Mouse (Mus musculus) forebrain, embryonic 12.5 days (tissue): Measurements from ENCODE around the gene Fam174a. TPM values are rescaled to one million over a fixed set of nuclear protein-coding genes. Genes with fewer than 3 reads are reported as not detected.

ENCODE experiments used
- ATAC-seq: fragments of 200-750 bp; cut with Nextera tagmentation; 2 replicates; pipeline ENCODE4 v1.8.0; 2017; ENCODE audit warnings: moderate TSS enrichment; ENCODE audit not compliant: low FRiP score
- H3K27ac ChIP-seq: fragments of 300-500 bp; sonication (generic); 2 replicates; pipeline ENCODE4 v1.5.1; 2016; ENCODE audit warnings: mild to moderate bottlenecking
- H3K27me3 ChIP-seq: fragments of 300-500 bp; sonication (generic); 2 replicates; pipeline ENCODE4 v1.6.1; 2016; ENCODE audit warnings: mild to moderate bottlenecking
- H3K36me3 ChIP-seq: fragments of 300-500 bp; sonication (generic); replicated peaks from 2 replicates; pipeline ENCODE4 v1.6.1; 2016; ENCODE audit warnings: mild to moderate bottlenecking
- H3K4me1 ChIP-seq: fragments of 300-500 bp; sonication (generic); 2 replicates; pipeline ENCODE4 v1.6.1; 2016
- H3K4me2 ChIP-seq: fragments of 300-500 bp; sonication (generic); 2 replicates; pipeline ENCODE4 v1.6.1; 2016; ENCODE audit warnings: mild to moderate bottlenecking, moderate library complexity
- H3K4me3 ChIP-seq: fragments of 300-500 bp; sonication (generic); replicated peaks from 2 replicates; pipeline ENCODE4 v1.5.1; 2016; ENCODE audit warnings: mild to moderate bottlenecking
- H3K9ac ChIP-seq: fragments of 300-500 bp; sonication (generic); 2 replicates; pipeline ENCODE4 v1.6.1; 2016; ENCODE audit warnings: mild to moderate bottlenecking
- H3K9me3 ChIP-seq: fragments of 300-500 bp; sonication (generic); 2 replicates; pipeline ENCODE4 v1.6.1; 2016
- WGBS: fragments of 180-500 bp; shearing (Covaris S2); methylation state at CpG from one replicate; pipeline ENCODE4 v1.1.7; 2016; 5-methylcytosine and 5-hydroxymethylcytosine counted together
- polyA plus RNA-seq: library from polyadenylated mRNA; unstranded; fragments of >200 nt; fragmentation: Nextera tagmentation; extraction: Ambion mirVana; gene quantifications from 2 replicates; pipeline ENCODE4 v1.2.1, GENCODE M21; 2016

Fam174a gene
- polyA plus RNA-seq, 1 experiment from 2014 or later: 19.8 TPM

DNA sequence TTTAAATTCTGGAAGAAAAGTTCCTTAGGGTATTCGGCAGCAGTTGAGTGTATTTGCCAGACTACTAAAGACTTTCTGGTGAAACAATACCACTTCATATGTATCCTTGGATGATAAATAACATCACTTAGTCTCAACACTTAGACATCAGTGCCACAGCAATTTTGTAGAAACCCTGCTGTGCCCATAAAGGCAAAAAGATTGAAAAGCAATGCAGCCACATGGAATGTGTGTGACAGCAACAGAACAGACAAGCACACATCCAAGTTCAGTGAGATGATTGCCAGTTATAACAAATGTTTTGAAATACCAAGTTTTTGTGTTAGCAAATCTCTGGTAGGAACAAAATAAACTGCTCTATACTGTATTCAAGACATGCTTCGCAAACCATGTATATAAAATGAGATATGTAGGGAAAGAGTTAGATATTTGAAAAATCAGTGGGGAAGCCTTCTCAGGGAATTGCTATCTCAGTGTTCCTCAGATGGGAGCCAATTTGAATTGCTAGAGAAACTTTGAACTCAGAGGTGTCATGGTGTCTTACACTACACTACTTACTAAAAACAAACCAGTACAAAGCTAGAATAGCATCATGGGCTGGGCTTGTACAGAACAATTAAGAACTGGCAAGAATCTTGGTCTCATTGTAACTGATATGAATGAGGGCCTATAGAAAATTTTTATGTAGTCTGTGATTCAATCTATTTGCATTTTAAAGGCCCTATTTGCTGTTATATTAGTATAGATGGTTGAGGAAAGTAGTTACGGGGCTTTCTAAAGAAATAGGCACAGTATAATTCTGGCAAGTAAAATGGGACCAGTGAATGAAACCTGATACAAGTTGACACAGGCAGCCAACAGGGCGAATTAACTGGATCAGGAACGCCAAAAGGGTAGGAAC is 30.4 kb downstream of the Fam174a start:
- 61% methylated on average over 5 of the region's 5 CpGs for WGBS
- Histone ChIP-seq H3K27ac (no peak overlapping the region), H3K9me3 (no peaks in the 10 kb centered on the region), H3K27me3 (no peaks in the 10 kb centered on the region), H3K4me3 (no peak overlapping the region), H3K36me3 (no peaks in the 10 kb centered on the region), H3K4me2 (no peak overlapping the region), H3K4me1 (no peaks in the 10 kb centered on the region), H3K9ac (no peak overlapping the region)
- no peak for ATAC-seq

DNA sequence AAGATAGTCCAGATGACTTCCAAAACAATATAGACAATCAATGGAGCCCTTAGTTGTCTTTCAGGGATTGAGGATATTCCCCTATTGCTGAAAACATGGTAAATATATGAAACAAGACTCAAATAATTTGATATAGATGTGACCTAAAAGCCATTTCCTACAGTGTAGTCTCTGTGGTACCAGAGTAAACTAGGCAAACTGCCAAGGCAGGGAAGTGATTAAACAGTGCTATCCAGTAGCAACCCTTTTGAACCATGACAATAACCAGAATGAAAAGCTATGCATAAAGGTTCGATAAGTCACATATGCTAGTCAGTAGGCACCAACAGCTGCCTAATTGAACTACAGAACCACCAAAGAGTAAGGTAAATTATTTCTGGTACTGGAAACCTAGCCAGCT is 40.7 kb downstream of the Fam174a start:
- H3K9ac ChIP-seq: no peak overlapping the region
- no peak overlapping the region for H3K4me3 ChIP-seq
- ATAC-seq: no peak
- H3K27ac ChIP-seq: no peak overlapping the region
- no peaks in the 10 kb centered on the region for H3K27me3 ChIP-seq
- no peaks in the 10 kb centered on the region for H3K4me1 ChIP-seq
- 96% methylated on average over 1 of the region's 1 CpGs for WGBS
- H3K9me3 ChIP-seq: no peaks in the 10 kb centered on the region
- no peaks in the 10 kb centered on the region for H3K36me3 ChIP-seq
- no peak overlapping the region for H3K4me2 ChIP-seq

DNA sequence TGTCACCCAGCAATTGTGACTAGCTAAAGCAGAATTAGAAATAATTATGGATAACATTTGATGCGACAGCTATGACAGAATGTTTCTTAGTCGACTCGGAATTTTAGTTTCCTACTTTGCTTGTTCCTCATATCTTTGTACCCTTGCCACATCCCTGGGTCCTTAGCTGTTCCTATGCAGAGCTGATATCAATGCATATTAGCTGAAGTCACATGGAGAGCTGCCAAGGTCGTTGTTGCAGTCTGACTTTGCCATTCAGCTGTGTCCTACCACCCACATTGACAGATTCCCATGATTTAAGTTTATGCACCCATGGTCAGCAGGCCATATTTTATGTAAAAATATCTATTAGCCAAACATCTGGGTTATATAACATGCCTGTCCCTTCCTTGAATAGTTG is 43.5 kb downstream of the Fam174a start:
- no peak overlapping the region for H3K27ac ChIP-seq
- H3K4me2 ChIP-seq: no peak overlapping the region
- no peaks in the 10 kb centered on the region for H3K27me3 ChIP-seq
- 80% methylated on average over 4 of the region's 4 CpGs for WGBS
- H3K4me3 ChIP-seq: no peak overlapping the region
- no peak overlapping the region for H3K9ac ChIP-seq
- H3K4me1 ChIP-seq: no peaks in the 10 kb centered on the region
- no peaks in the 10 kb centered on the region for H3K36me3 ChIP-seq
- no peaks in the 10 kb centered on the region for H3K9me3 ChIP-seq
- no peak for ATAC-seq

DNA sequence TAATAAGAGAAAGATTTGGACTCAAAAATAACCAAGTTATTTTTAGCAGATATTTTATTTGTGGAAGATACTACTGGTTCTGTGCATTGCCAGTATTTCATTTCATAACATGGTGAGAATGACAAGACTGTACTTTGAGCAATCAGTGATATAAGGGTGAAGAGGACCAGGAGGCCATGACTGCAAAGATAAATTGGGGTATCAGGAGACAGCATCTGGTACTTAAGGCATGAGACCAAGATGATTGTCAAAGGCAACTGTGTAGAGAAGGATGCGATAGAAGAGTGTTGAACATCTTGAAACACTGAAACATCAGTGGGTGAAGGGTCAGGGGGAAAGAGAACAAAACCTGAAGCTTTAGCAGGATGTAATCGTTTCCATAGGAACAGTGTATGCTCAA is 50.3 kb downstream of the Fam174a start:
- 82% methylated on average over 2 of the region's 2 CpGs for WGBS
- ATAC-seq: no peak
- Histone ChIP-seq H3K4me3 (no peak overlapping the region), H3K4me1 (no peaks in the 10 kb centered on the region), H3K27ac (no peak overlapping the region), H3K27me3 (no peaks in the 10 kb centered on the region), H3K9me3 (no peaks in the 10 kb centered on the region), H3K36me3 (no peaks in the 10 kb centered on the region), H3K9ac (no peak overlapping the region), H3K4me2 (no peak overlapping the region)

DNA sequence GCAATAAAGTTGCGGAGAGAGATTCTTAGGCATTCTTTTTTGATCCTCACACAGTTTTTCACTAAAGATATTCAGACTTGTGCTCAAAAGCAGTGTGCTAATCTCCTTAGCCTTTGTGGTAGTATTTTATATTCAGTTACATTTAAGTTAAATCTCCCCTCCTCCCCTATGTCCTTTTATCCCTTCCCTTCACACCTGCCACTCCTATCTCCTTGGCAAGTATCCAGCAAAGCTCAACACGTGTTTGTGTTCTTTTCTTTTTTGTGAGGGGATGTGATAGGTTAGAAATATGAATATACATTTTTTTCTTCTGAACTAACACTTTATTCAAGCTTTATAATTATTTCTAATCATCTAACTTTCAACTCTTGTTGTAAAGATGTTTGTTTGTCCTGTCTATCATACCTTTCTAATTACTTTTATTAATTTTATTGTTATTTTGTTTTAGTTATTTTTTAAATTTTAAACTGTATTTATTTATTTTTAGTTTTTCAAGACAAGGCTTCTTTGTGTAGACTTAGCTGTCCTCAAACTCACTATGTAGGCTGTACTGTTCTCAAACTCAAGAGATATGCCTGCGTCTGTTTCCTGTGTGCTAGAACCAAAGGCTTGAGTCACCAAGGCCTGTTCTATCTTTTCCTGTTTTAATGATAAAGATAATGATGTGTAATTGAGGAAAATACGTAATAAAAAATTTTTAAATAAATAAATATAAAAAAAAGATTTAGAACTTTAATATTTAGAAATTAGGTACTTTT is 53.4 kb downstream of the Fam174a start:
- no peak overlapping the region for H3K4me2 ChIP-seq
- H3K4me3 ChIP-seq: no peak overlapping the region
- no peaks in the 10 kb centered on the region for H3K9me3 ChIP-seq
- H3K27ac ChIP-seq: no peak overlapping the region
- no peaks in the 10 kb centered on the region for H3K36me3 ChIP-seq
- H3K9ac ChIP-seq: no peak overlapping the region
- no peaks in the 10 kb centered on the region for H3K4me1 ChIP-seq
- no peaks in the 10 kb centered on the region for H3K27me3 ChIP-seq
- ATAC-seq: peak; percentile 55; the same call in 1 of the 2 replicates
- 66% methylated on average over 4 of the region's 4 CpGs for WGBS

DNA sequence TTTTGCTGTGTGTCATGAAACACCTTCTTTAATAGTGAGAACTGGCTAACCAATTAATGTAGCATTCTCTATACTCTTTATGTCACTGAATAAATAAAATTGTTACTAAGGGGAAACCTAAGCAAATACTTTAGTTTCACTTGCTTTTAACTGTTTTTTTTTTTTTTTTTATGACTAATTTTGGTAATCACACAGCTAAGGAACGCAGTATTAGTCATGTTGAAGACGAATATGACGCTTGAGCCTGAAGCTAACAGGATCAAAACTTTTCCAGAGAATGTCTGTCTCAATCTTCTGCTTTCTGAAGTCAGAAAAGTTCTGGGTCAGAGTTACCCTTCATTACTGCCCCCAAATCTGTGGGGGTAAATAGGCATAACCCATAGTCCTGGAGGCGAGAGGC is 54.3 kb downstream of the Fam174a start:
- Histone ChIP-seq H3K27me3 (no peaks in the 10 kb centered on the region), H3K9ac (no peak overlapping the region), H3K4me3 (no peak overlapping the region), H3K4me1 (no peaks in the 10 kb centered on the region), H3K36me3 (no peaks in the 10 kb centered on the region), H3K9me3 (no peaks in the 10 kb centered on the region), H3K4me2 (no peak overlapping the region), H3K27ac (no peak overlapping the region)
- no peak for ATAC-seq
- WGBS: 92% methylated on average over 4 of the region's 4 CpGs

DNA sequence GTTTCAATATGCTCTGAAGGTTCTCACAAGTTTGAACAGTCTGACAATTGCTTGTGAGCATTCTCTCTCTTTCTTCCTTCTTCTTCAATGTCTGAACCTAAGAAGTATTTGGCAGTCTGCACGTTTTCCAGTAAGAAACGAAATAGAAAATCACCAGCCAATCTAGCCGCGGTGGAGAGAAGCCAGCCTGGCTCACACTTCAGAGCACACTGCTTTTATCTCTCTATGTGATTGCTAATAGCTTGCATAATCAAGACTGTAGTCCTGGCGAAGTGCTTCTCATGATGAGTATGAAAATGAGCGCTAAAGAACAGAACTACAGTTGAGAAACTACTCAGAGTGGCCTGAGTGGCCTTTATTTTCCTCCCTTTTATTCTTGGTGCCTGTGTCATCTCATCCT is 62.0 kb downstream of the Fam174a start:
- Histone ChIP-seq H3K4me2 (no peak overlapping the region), H3K36me3 (no peaks in the 10 kb centered on the region), H3K27ac (no peak overlapping the region), H3K4me3 (no peak overlapping the region), H3K9me3 (no peaks in the 10 kb centered on the region), H3K4me1 (no peaks in the 10 kb centered on the region), H3K9ac (no peak overlapping the region), H3K27me3 (no peaks in the 10 kb centered on the region)
- WGBS: 67% methylated on average over 6 of the region's 6 CpGs
- ATAC-seq: no peak

DNA sequence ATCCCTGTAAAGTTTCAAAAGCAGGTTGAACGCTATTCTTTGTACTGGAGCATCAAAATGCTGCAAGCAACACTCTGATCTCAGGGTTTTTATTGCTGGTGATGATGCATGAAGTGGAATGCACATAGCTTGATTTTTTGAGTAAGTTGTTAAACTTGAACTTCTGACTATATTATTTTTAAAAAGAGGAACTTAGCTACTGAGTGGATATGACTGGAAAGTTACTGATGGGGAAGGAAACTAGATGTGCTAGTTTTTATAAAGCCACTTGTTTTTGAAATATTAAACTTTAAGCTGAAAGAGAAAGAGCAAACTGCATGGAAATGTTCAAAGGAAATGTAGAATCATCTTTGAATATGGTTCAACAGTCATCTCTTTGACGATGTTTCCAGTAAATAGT is 67.6 kb downstream of the Fam174a start:
- H3K9me3 ChIP-seq: no peaks in the 10 kb centered on the region
- no peak for ATAC-seq
- H3K9ac ChIP-seq: no peak overlapping the region
- no peak overlapping the region for H3K4me2 ChIP-seq
- H3K36me3 ChIP-seq: no peaks in the 10 kb centered on the region
- WGBS: 81% methylated on average over 2 of the region's 2 CpGs
- no peak overlapping the region for H3K4me3 ChIP-seq
- H3K27ac ChIP-seq: no peak overlapping the region
- H3K4me1 ChIP-seq: no peaks in the 10 kb centered on the region
- no peaks in the 10 kb centered on the region for H3K27me3 ChIP-seq
